Mouse (Mus musculus) CD4-positive, CD25-positive, alpha-beta regulatory T cell (primary cell): ENCODE measurements around the gene Bmp8b. TPM values are rescaled to one million over a fixed set of nuclear protein-coding genes. Genes with fewer than 3 reads are reported as not detected.

Experiments
- polyA plus RNA-seq: library from polyadenylated mRNA; unstranded; fragments of 100-300 nt; shearing (Covaris generic); gene quantifications from one replicate; pipeline ENCODE4 v1.2.1, GENCODE M21; 2017

Gene Bmp8b
- polyA plus RNA-seq: 0.18 TPM

GRCm38 (mm10) chr4:123104651-123105450 is at the start of gene Bmp8b:
Bmp8b (plus strand) TSS chr4:123105165.

DNA sequence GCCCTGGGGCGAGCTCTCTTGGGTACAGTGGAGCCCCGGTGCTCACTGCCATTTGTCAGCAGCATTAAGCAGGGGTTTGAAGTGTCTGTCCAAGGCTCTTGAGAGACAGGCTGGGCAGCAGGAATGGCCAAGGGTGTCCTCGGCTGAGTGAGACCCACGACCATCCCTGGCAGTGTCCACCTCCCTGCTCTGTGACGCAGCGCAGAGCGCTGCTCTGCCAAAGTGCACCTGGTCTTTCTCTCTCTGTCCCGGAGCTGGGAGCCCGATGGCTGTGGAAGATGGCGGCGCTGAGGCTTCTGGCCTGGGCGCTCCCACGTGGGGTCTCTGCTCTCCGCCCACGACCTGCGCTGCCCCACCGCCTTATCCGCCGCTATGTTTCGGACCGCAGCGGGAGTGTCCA is 11.0 kb downstream of the Bmp8b start, which contains the start of gene Oxct2b:
Gene Oxct2b (plus strand): TSS at position 256 of the 400 bp plus-strand sequence.

GRCm38 (mm10) chr4:123139513-123140154 is 34.7 kb downstream of the Bmp8b start, which contains the start of gene Ppie:
Ppie (minus strand) TSS chr4:123139951.

Other genes starting within 250 kb of the Bmp8b start
- gene Cap1, start 219.1 kb upstream of the Bmp8b start, polyA plus RNA-seq: 132 TPM
- 3.9 TPM for gene Mfsd2a, start 144.0 kb upstream of the Bmp8b start, polyA plus RNA-seq
- gene Mycl, start 109.5 kb upstream of the Bmp8b start, polyA plus RNA-seq: 0.05 TPM
- 22.5 TPM for gene Trit1, start 88.6 kb upstream of the Bmp8b start, polyA plus RNA-seq
- gene Oxct2b, start 11.1 kb downstream of the Bmp8b start, polyA plus RNA-seq: not detected
- 94.3 TPM for gene Ppie, start 34.8 kb downstream of the Bmp8b start, polyA plus RNA-seq
- 0.26 TPM for gene Hpcal4, start 78.1 kb downstream of the Bmp8b start, polyA plus RNA-seq
- gene Nt5c1a, start 96.3 kb downstream of the Bmp8b start, polyA plus RNA-seq: not detected
- gene Heyl, start 128.4 kb downstream of the Bmp8b start, polyA plus RNA-seq: 0.05 TPM
- gene Pabpc4, start 157.2 kb downstream of the Bmp8b start, polyA plus RNA-seq: 10.0 TPM
- gene Oxct2a, start 218.5 kb downstream of the Bmp8b start, polyA plus RNA-seq: not detected
- gene Bmp8a, start 238.1 kb downstream of the Bmp8b start, polyA plus RNA-seq: 0.11 TPM